Mouse (Mus musculus) midbrain, embryonic 12.5 days (tissue): ENCODE data around the gene Pdzd2. TPM values are rescaled to one million over a fixed set of nuclear protein-coding genes. Genes with fewer than 3 reads are reported as not detected.

Experiments
- ATAC-seq: fragments of 200-750 bp; cut with Nextera tagmentation; 2 replicates; pipeline ENCODE4 v1.8.0; 2017; ENCODE audit warnings: low read depth, moderate TSS enrichment, moderate library complexity; ENCODE audit not compliant: low FRiP score
- H3K27ac ChIP-seq: fragments of 300-500 bp; sonication (generic); replicated peaks from 2 replicates; pipeline ENCODE4 v1.5.1; 2016; ENCODE audit warnings: mild to moderate bottlenecking
- H3K27me3 ChIP-seq: fragments of 300-500 bp; sonication (generic); 2 replicates; pipeline ENCODE4 v1.6.1; 2016; ENCODE audit warnings: mild to moderate bottlenecking
- H3K36me3 ChIP-seq: fragments of 300-500 bp; sonication (generic); 2 replicates; pipeline ENCODE4 v1.6.1; 2016
- H3K4me1 ChIP-seq: fragments of 300-500 bp; sonication (generic); 2 replicates; pipeline ENCODE4 v1.6.1; 2016
- H3K4me2 ChIP-seq: fragments of 300-500 bp; sonication (generic); replicated peaks from 2 replicates; pipeline ENCODE4 v1.6.1; 2016; ENCODE audit warnings: mild to moderate bottlenecking, moderate library complexity
- H3K4me3 ChIP-seq: fragments of 300-500 bp; sonication (generic); 2 replicates; pipeline ENCODE4 v1.5.1; 2016; ENCODE audit warnings: mild to moderate bottlenecking
- H3K9ac ChIP-seq: fragments of 300-500 bp; sonication (generic); replicated peaks from 2 replicates; pipeline ENCODE4 v1.6.1; 2016; ENCODE audit warnings: mild to moderate bottlenecking, moderate library complexity
- H3K9me3 ChIP-seq: fragments of 300-500 bp; sonication (generic); 2 replicates; pipeline ENCODE4 v1.6.1; 2016; ENCODE audit warnings: mild to moderate bottlenecking
- WGBS: fragments of 180-500 bp; shearing (Covaris S2); methylation state at CpG from one replicate; pipeline ENCODE4 v1.1.7; 2016; 5-methylcytosine and 5-hydroxymethylcytosine counted together
- polyA plus RNA-seq: library from polyadenylated mRNA; unstranded; fragments of >200 nt; fragmentation: Nextera tagmentation; extraction: Ambion mirVana; gene quantifications from 2 replicates; pipeline ENCODE4 v1.2.1, GENCODE M21; 2016

The Pdzd2 gene
- polyA plus RNA-seq, 1 experiment from 2014 or later: 9.5 TPM

GRCm38 (mm10) chr15:12689716-12690381, 49.9 kb downstream of the Pdzd2 start:
- peaks cover 7% of the 10 kb centered on the region; the same call in 1 of the 2 replicates for H3K4me1 ChIP-seq
- no peak overlapping the region for H3K27ac ChIP-seq
- H3K27me3 ChIP-seq: no peaks in the 10 kb centered on the region
- H3K36me3 ChIP-seq: no peaks in the 10 kb centered on the region
- H3K4me3 ChIP-seq: no peak overlapping the region
- H3K9me3 ChIP-seq: 0 out of 2 replicates have a peak, but pooled peaks cover 3% of the 10 kb centered on the region
- WGBS: 87% methylated on average over 7 of the region's 7 CpGs
- H3K9ac ChIP-seq: no peak overlapping the region
- H3K4me2 ChIP-seq: no peak overlapping the region
- ATAC-seq: no peak

DNA sequence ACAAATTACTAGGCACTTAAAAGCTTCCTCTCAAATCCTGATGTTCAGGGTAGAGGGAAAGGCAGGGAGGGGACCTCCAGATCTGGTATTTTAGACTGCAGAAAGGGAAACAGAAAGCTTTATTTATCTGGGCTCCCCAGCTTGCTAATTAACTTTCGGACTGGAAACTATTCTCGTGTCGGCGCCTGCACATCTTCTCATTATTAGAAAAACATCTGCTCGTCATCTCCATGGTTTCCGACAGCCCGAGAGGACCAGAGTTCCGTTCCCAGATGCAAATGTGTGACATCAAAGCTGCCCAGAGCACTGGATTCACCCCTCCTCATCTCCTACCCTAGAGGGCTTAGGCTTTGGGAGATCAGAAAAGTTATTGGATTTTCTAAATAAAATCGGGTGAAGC, 57.2 kb downstream of the Pdzd2 start:
- Histone ChIP-seq H3K36me3 (no peaks in the 10 kb centered on the region), H3K9me3 (no peaks in the 10 kb centered on the region)
- 47% methylated on average over 9 of the region's 9 CpGs for WGBS

GRCm38 (mm10) chr15:12681891-12682290, 57.8 kb downstream of the Pdzd2 start:
- H3K4me1 ChIP-seq: no peaks in the 10 kb centered on the region
- no peak for ATAC-seq
- no peaks in the 10 kb centered on the region for H3K36me3 ChIP-seq
- no peak overlapping the region for H3K27ac ChIP-seq
- no peak overlapping the region for H3K4me2 ChIP-seq
- H3K9ac ChIP-seq: no peak overlapping the region
- H3K27me3 ChIP-seq: no peaks in the 10 kb centered on the region
- no peak overlapping the region for H3K4me3 ChIP-seq
- 92% methylated on average over 2 of the region's 2 CpGs for WGBS
- H3K9me3 ChIP-seq: no peaks in the 10 kb centered on the region

More for the DNA sequence above, 57.2 kb downstream of the Pdzd2 start:
- Histone ChIP-seq H3K4me3 (no peak overlapping the region), H3K9ac (no peak overlapping the region), H3K4me1 (no peaks in the 10 kb centered on the region), H3K4me2 (no peak overlapping the region), H3K27ac (no peak overlapping the region), H3K27me3 (no peaks in the 10 kb centered on the region)
- ATAC-seq: no peak

DNA sequence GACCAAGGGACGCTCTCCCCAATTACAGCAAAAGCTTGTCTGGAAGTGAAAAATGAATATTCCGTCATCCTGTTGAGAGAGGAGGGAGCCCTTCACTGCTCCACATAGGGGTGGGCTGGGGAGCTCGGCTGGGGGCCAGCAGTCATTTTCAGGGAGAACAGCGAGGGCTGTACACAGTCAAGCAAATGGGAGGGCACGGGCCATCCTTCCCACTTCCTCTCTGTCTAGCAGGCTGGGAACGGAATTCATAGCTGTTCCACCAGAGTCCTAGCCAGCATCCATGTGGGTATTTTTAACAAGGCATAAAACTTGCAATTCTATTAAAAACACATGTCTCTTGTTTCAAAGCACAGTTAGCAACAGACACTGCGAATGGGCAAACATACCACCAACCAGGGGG, 59.0 kb downstream of the Pdzd2 start:
- Histone ChIP-seq H3K27me3 (no peaks in the 10 kb centered on the region), H3K27ac (no peak overlapping the region), H3K4me1 (no peaks in the 10 kb centered on the region), H3K36me3 (no peaks in the 10 kb centered on the region), H3K9me3 (no peaks in the 10 kb centered on the region), H3K9ac (no peak overlapping the region), H3K4me2 (no peak overlapping the region), H3K4me3 (no peak overlapping the region)
- no peak for ATAC-seq
- WGBS: 75% methylated on average over 7 of the region's 7 CpGs

GRCm38 (mm10) chr15:12679996-12680395, 59.7 kb downstream of the Pdzd2 start:
- Histone ChIP-seq H3K4me1 (no peaks in the 10 kb centered on the region), H3K9me3 (no peaks in the 10 kb centered on the region), H3K4me3 (no peak overlapping the region), H3K4me2 (no peak overlapping the region), H3K27ac (no peak overlapping the region), H3K27me3 (no peaks in the 10 kb centered on the region), H3K9ac (no peak overlapping the region), H3K36me3 (no peaks in the 10 kb centered on the region)
- no peak for ATAC-seq
- WGBS: 86% methylated on average over 6 of the region's 6 CpGs

- Histone ChIP-seq H3K27ac (no peak overlapping the region), H3K9me3 (no peaks in the 10 kb centered on the region), H3K4me3 (no peak overlapping the region), H3K4me2 (no peak overlapping the region), H3K9ac (no peak overlapping the region), H3K4me1 (no peaks in the 10 kb centered on the region), H3K36me3 (no peaks in the 10 kb centered on the region), H3K27me3 (no peaks in the 10 kb centered on the region)
- WGBS: 93% methylated on average over 2 of the region's 2 CpGs
- ATAC-seq: no peak
Observed at GRCm38 (mm10) chr15:12678540-12679112, 61.1 kb downstream of the Pdzd2 start.

- Histone ChIP-seq H3K9me3 (no peaks in the 10 kb centered on the region), H3K4me1 (no peaks in the 10 kb centered on the region), H3K36me3 (no peaks in the 10 kb centered on the region), H3K4me2 (no peak overlapping the region), H3K27me3 (no peaks in the 10 kb centered on the region), H3K9ac (no peak overlapping the region), H3K27ac (no peak overlapping the region), H3K4me3 (no peak overlapping the region)
- 73% methylated on average over 3 of the region's 3 CpGs for WGBS
- ATAC-seq: no peak
Observed at GRCm38 (mm10) chr15:12675366-12675765, 64.4 kb downstream of the Pdzd2 start.

DNA sequence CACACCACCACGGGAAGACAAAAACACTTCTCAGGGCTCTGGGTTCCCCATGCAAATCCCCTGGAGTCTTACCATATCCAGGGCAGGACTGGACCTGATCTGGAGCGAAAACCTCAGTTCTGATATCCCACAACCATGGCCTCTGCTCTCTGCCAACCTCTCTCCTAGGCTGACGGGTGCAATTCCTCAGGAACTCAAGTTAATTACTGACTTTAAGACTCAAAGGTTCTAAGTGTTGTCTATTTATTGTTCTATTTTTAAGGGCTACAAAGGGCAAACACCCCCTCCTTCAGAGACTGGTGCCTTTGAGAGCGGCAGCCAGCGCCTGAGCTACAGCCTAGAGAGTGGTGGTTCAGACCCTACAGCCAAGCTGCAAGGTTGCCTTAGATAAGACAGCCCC, 65.7 kb downstream of the Pdzd2 start:
- 82% methylated on average over 5 of the region's 5 CpGs for WGBS
- Histone ChIP-seq H3K27me3 (no peaks in the 10 kb centered on the region), H3K9me3 (no peaks in the 10 kb centered on the region), H3K36me3 (no peaks in the 10 kb centered on the region), H3K9ac (no peak overlapping the region), H3K27ac (no peak overlapping the region), H3K4me3 (no peak overlapping the region), H3K4me2 (no peak overlapping the region), H3K4me1 (no peaks in the 10 kb centered on the region)
- no peak for ATAC-seq

GRCm38 (mm10) chr15:12667760-12668520, 71.8 kb downstream of the Pdzd2 start:
- Histone ChIP-seq H3K4me1 (no peaks in the 10 kb centered on the region; the same call in 1 of the 2 replicates), H3K27me3 (no peaks in the 10 kb centered on the region), H3K36me3 (no peaks in the 10 kb centered on the region), H3K4me2 (no peak overlapping the region), H3K4me3 (no peak overlapping the region), H3K9me3 (no peaks in the 10 kb centered on the region), H3K9ac (no peak overlapping the region), H3K27ac (no peak overlapping the region)
- 52% methylated on average over 21 of the region's 21 CpGs for WGBS
- no peak for ATAC-seq

DNA sequence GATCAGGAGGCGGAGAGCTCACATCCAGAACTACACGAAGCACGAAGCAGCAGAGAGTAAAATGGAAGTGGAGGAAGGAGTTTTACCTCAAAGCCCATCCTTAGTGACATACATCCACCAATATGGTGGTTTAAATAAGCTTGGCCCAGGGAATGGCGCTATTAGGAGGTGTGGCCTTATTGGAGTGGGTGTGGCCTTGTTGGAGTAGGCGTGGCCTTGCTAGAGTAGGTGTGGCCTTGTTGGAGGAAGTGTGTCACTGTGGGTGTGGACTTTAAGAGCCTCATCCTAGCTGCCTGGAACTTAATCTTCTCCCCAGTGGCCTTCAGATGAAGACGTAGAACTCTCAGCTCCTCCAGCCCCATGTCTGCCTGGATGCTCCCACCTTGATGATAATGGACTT, 73.8 kb downstream of the Pdzd2 start:
- Histone ChIP-seq H3K4me2 (no peak overlapping the region), H3K27me3 (no peaks in the 10 kb centered on the region), H3K4me1 (no peaks in the 10 kb centered on the region; the same call in 1 of the 2 replicates), H3K9me3 (no peaks in the 10 kb centered on the region), H3K4me3 (no peak overlapping the region), H3K9ac (no peak overlapping the region), H3K36me3 (no peaks in the 10 kb centered on the region), H3K27ac (no peak overlapping the region)
- no peak for ATAC-seq
- WGBS: 91% methylated on average over 6 of the region's 6 CpGs

DNA sequence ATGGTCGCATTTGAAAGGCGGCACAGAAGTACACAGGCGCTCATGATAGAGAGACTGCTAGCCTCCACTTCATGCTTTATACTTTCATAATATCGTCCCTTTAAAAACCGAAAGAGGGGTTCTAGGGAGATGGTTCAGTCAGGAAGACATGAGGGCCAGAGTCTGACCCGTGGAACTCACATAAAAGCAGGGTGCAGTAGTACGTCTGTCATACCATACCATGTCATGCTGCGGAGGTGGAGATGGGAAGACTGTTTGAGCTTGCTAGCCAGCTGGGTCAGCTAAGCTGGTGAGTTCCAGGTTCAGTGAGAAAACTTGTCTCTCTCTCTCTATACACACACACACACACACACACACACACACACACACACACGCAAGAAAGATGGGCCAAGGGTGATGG, 76.4 kb downstream of the Pdzd2 start:
- H3K36me3 ChIP-seq: no peaks in the 10 kb centered on the region
- 94% methylated on average over 9 of the region's 9 CpGs for WGBS
- no peak overlapping the region for H3K4me2 ChIP-seq
- no peaks in the 10 kb centered on the region; the same call in 1 of the 2 replicates for H3K4me1 ChIP-seq
- H3K27ac ChIP-seq: no peak overlapping the region
- H3K9ac ChIP-seq: no peak overlapping the region
- no peaks in the 10 kb centered on the region for H3K9me3 ChIP-seq
- H3K27me3 ChIP-seq: no peaks in the 10 kb centered on the region
- ATAC-seq: no peak
- no peak overlapping the region for H3K4me3 ChIP-seq

GRCm38 (mm10) chr15:12660320-12660719, 79.4 kb downstream of the Pdzd2 start:
- WGBS: 89% methylated on average over 9 of the region's 9 CpGs
- Histone ChIP-seq H3K27ac (no peak overlapping the region), H3K9ac (no peak overlapping the region), H3K4me1 (no peaks in the 10 kb centered on the region), H3K36me3 (no peaks in the 10 kb centered on the region), H3K9me3 (no peaks in the 10 kb centered on the region), H3K27me3 (no peaks in the 10 kb centered on the region), H3K4me2 (no peak overlapping the region), H3K4me3 (no peak overlapping the region)
- no peak for ATAC-seq
